Mouse (Mus musculus): ENCODE results near the gene Gm6482.
"Not testable (repeated sequence)": the region's sequence is repeated elsewhere in the genome, so short reads cannot be mapped to it uniquely, and the experiment has no call there.

Gene Gm6482

GRCm38 (mm10) chr14:41408181-41408580 lies at the start of gene Gm6482:
Gene Gm6482 (minus strand): TSS chr14:41408281.
- not testable (repeated sequence) for DNase-seq (ENCODE audit: low spot score)

GRCm38 (mm10) chr14:41453418-41453817 lies 45.3 kb upstream of the Gm6482 start, which contains the start of gene Gm7954:
Gene Gm7954 (minus strand): TSS chr14:41453518.
- not testable (repeated sequence) for DNase-seq (ENCODE audit: low spot score)

GRCm38 (mm10) chr14:41425393-41426075 lies 17.5 kb upstream of the Gm6482 start:
- not testable (repeated sequence) for DNase-seq (ENCODE audit: low spot score)

DNA sequence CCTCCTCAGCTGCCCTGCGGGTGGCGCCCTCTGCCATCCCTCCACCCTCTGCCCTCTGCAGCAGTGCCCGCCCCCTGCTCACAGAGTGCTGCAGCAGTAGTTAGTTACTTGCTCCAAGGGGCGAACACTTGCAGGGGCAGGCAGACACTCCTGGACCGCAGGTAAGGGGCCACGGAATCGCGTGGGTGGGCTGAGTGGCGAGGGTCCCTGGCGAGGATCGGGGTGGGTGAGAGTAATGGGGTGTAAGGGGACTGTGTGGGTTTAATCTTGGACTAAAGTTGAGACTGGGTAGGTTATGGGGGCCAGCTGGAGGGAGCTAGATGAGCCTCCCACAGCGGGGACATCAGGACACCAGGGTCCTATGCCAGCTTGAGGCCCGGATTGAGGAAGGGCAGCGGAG lies 16.6 kb upstream of the Gm6482 start:
- DNase-seq (ENCODE audit: low spot score) = not testable (repeated sequence)

DNA sequence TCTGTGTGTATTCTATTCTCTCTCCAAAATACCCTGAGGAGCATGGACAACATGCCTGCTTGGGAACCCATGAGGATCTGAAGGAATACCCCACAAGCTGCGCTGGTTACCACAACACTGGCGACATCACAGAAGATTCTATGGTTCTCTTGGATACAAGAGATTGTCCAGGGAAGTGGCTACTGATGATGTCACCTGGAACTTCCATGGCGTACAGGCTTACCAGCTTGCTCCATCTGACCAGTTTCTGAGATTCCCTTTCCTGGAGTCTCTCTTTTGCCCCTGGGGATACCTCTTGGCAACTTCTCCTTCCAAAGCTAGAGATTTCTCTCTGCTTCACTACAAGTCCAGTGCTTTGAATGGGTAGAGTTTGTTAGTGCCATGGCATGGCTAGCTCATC lies 21.8 kb downstream of the Gm6482 start, which contains the start of gene Gm7945:
Gene Gm7945, minus strand, starts transcription at position 101 of the 400 bp plus-strand sequence.
- not testable (repeated sequence) for DNase-seq (ENCODE audit: low spot score)

Data from yolk sac, embryonic 10.5 days (tissue).